In the genomic region with DNA sequence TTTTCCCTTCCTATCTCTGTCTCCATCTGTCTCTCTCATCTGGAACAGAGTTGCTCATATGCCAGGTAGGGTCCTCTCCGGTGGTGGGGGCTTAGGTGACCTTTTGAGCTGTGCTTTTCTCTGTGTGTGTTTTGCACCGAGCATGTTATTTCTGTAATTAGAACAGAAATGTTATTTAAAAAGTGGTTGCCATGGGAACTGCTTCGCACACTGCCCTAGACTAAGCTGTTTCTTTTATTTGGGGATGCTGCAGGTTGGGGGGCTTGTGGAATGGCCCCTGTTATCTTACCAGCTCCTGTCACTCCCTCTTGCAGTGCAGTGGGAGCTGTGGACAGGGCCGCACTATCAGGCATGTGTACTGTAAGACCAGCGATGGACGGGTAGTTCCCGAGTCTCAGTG, we compare ENCODE assay signal across 22 mouse cellular contexts. TPM values are rescaled to one million over a fixed set of nuclear protein-coding genes. Genes with fewer than 3 reads are reported as not detected.
DNase-seq lines count a peak whose midpoint lies in the region; ATAC-seq and TF ChIP-seq lines count a peak whose summit lies in the region.
"Had no signal": no experiment of that assay in that cellular context is flagged by ENCODE, and none has a peak within 500 bp of the region (broad histone marks: within the 10 kb centered on the region; RNA-seq: fewer than 3 reads in every experiment).

No protein-coding gene starts in this region.

- no peak for TF ChIP-seq POLR2A in cortical plate, adult 2 months (IDR thresholded peaks at IDR 0.05; ENCODE audit: extremely low read depth, insufficient read depth, low read length)

- peak overlapping the region; percentile 54 for H3K27ac ChIP-seq in cortical plate, adult 2 months (ENCODE audit: insufficient read depth, low read length)
- H3K27ac ChIP-seq: embryonic facial prominence, embryonic 15.5 days; forebrain, embryonic 12.5 days; macrophage had no signal

- peak; percentile 35 for ATAC-seq in frontal cortex, adult (ENCODE audit: low TSS enrichment)
- ATAC-seq: activated CD4-positive, CD25-positive, alpha-beta regulatory T cell, adult 4 months had no signal

- H3K4me3 ChIP-seq in cortical plate, adult 2 months (ENCODE audit: insufficient read depth, low read length) = no peak overlapping the region
- H3K4me3 ChIP-seq: embryonic facial prominence, embryonic 15.5 days; forebrain, embryonic 12.5 days; myocyte had no signal

- intact Hi-C loops in left cerebral cortex, postnatal 14 days (cut with DNase I) = no loop called here
- intact Hi-C loops in left cerebral cortex, postnatal 25 days (cut with DNase I) = no loop called here

- H3K4me1 ChIP-seq in cortical plate, adult 2 months (ENCODE audit: control insufficient read depth, insufficient read depth, low read length) = peaks cover 16% of the 10 kb centered on the region

- DNase-seq in frontal cortex, postnatal 10 days (ENCODE audit: low spot score in 2 of 2) = no peak
- peak; percentile 37 to 69 for DNase-seq in left cerebral cortex, postnatal 14 days (ENCODE audit: low spot score in 2 of 2)
- no peak for DNase-seq in left cerebral cortex, adult 11 months (ENCODE audit: low spot score)
- DNase-seq in left cerebral cortex, postnatal 25 days (ENCODE audit: low spot score in 2 of 2) = peak; percentile 59 to 67
- no peak for DNase-seq in kidney, adult 9 months
- no peak for DNase-seq in embryo, embryonic 9.5 days (ENCODE audit: extremely low spot score)
- DNase-seq: adrenal gland, postnatal 36 days; cerebellum, postnatal 25 days; gastrocnemius, postnatal 10 days; heart, postnatal 4 days; kidney, adult 11 months; kidney, postnatal 25 days; liver; lung, adult 18-20 months; thymus, adult 2 months had no signal

- TF ChIP-seq CTCF in cortical plate, adult 2 months (IDR thresholded peaks at IDR 0.05; ENCODE audit: extremely low read depth, insufficient read depth, low read length) = no peak

RNA-seq across cellular contexts. Expression of a gene that starts 24.4 kb away (rescaled TPM):
- total RNA-seq in left cerebral cortex, postnatal 14 days (2021) = 10 to 100 TPM; 27.4 to 29.3 TPM
- polyA plus RNA-seq in cortical plate, adult 2 months (2012; rRNA removed) = 32.0 and 36.7 TPM in 2 replicates
- total RNA-seq in left cerebral cortex, postnatal 25 days (2021) = 10 to 100 TPM; 19.5 to 24.7 TPM
- polyA plus RNA-seq: activated CD4-positive, CD25-positive, alpha-beta regulatory T cell, adult 4 months; macrophage had no signal

RNA-seq across cellular contexts. Expression of a gene that starts 31.6 kb away (rescaled TPM):
- total RNA-seq in left cerebral cortex, postnatal 14 days (2021) = 1 to 10 TPM in 1 of 2 experiments, under 1 TPM in 1; 0.92 to 1.1 TPM
- 0.51 and 0.69 TPM in 2 replicates for polyA plus RNA-seq in cortical plate, adult 2 months (2012; rRNA removed)
- total RNA-seq in left cerebral cortex, postnatal 25 days (2021) = under 1 TPM; 0.32 to 0.60 TPM
- total RNA-seq: adrenal gland, postnatal 36 days; heart, postnatal 4 days had no signal
- polyA plus RNA-seq: activated CD4-positive, CD25-positive, alpha-beta regulatory T cell, adult 4 months; macrophage had no signal

RNA-seq across cellular contexts. Expression of a gene that starts 38.7 kb away (rescaled TPM):
- 100 to 1,000 TPM; 142 to 143 TPM for total RNA-seq in left cerebral cortex, postnatal 14 days (2021)
- polyA plus RNA-seq in cortical plate, adult 2 months (2012; rRNA removed) = 129 and 142 TPM in 2 replicates
- total RNA-seq in left cerebral cortex, postnatal 25 days (2021) = 100 to 1,000 TPM; 104 to 113 TPM
- polyA plus RNA-seq: activated CD4-positive, CD25-positive, alpha-beta regulatory T cell, adult 4 months; macrophage had no signal

Comparison
In these comparisons a context has a peak if more than half of its experiments do, and no peak if none do; other contexts are left out.
1. DNase-seq: peak in left cerebral cortex, postnatal 14 days (2 of 2) and left cerebral cortex, postnatal 25 days (2 of 2); none in frontal cortex, postnatal 10 days (0 of 2), left cerebral cortex, adult 11 months (single experiment), kidney, adult 9 months (single experiment) and embryo, embryonic 9.5 days (single experiment).